Mouse (Mus musculus) heart, postnatal 0 days (tissue): ENCODE data around the gene Impg1.

ENCODE experiments used
- CTCF ChIP-seq: IDR thresholded peaks from 2 replicates; pipeline ENCODE4 v1.5.1; 2016; ENCODE audit warnings: antibody characterized with exemption, control low read depth, low read depth
- EP300 ChIP-seq: IDR thresholded peaks from 2 replicates; pipeline ENCODE4 v1.6.1; 2016; ENCODE audit warnings: antibody characterized with exemption, low read depth

GRCm38 (mm10) chr9:80504496-80505012 is 39.3 kb upstream of the Impg1 start:
- no peak for TF ChIP-seq CTCF
- no peak for TF ChIP-seq EP300
